Mouse (Mus musculus): ENCODE results near the gene Fam57a.

- TF ChIP-seq CTCF (IDR thresholded peaks at IDR 0.05) (no peak), POLR2A (IDR thresholded peaks at IDR 0.05; ENCODE audit: insufficient read depth, low read depth, low read length) (no peak)
Observed at GRCm38 (mm10) chr11:76196275-76196976, 17.0 kb downstream of the Fam57a start.
